Comparison of ENCODE assay signal across 8 mouse cellular contexts in the genomic region with DNA sequence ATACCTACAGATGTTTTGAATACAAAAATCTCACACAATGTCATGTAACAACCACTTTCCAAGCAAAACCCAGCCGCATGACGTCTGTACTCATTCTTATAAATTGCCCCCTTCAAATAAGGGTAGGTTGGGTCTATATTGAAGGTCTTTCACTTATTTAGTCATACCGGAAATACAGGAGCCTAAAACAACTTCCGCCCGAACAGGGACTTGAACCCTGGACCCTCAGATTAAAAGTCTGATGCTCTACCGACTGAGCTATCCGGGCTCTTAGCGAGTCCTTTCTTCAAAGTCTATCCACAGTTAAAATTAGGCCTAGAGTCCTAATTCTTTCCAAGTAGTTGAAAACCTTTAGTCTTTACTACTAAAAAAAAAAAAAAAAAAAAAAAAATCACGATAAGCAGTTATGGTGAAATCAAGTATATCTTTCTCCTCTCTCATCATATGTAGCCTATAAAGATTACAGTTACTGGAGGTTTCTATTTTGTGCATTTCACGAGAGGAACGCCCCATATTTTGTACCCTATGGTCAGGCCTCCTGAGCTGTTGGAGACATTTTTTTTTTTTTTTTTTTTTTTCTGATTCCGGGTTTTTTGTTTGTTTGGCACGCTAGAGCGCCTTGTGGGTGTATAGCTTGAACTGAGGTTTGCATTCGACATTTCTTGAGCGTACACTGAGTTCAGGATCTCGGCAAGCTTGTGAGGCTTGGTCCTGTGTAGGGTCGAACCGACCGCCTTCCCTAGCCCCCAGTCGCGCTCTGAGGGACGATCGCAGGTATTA. TPM values are rescaled to one million over a fixed set of nuclear protein-coding genes. Genes with fewer than 3 reads are reported as not detected.
DNase-seq lines count a peak whose midpoint lies in the region; ATAC-seq lines count a peak whose summit lies in the region.

No protein-coding gene starts in this region.

- peak; percentile 84 for DNase-seq in layer of hippocampus, adult 11-12 months (ENCODE audit: low spot score)
- DNase-seq in layer of hippocampus, adult 9-10 months (ENCODE audit: low spot score), result no peak
- DNase-seq in cerebellum, postnatal 25 days, result peak; percentile 75 to 78
- peak; percentile 44 for DNase-seq in gastrocnemius, postnatal 14 days
- DNase-seq in intestine, embryonic 14.5 days (ENCODE audit: low spot score), result peak; percentile 88
- DNase-seq in left cerebral cortex, postnatal 36 days (ENCODE audit: low spot score in 2 of 2), result peak; percentile 74 to 81
- DNase-seq in midbrain, embryonic 10.5 days (ENCODE audit: low spot score), result peak; percentile 75
- DNase-seq in spleen, adult 12 weeks (ENCODE audit: low spot score), result peak; percentile 67

- H3K4me1 ChIP-seq in intestine, embryonic 14.5 days (replicated peaks; ENCODE audit: control insufficient read depth, insufficient read depth, low read length), result peaks cover 4% of the 10 kb centered on the region
- peaks cover 31% of the 10 kb centered on the region for H3K4me1 ChIP-seq in midbrain, embryonic 10.5 days

- H3K4me2 ChIP-seq in intestine, embryonic 14.5 days (ENCODE audit: low read length), result peak overlapping the region; percentile 65

- H3K9me3 ChIP-seq in intestine, embryonic 14.5 days (ENCODE audit: control insufficient read depth, low read length), result no peaks in the 10 kb centered on the region
- H3K9me3 ChIP-seq in midbrain, embryonic 10.5 days (replicated peaks), result no peaks in the 10 kb centered on the region

- intact Hi-C loops in gastrocnemius, postnatal 14 days (cut with DNase I; ENCODE audit: low total_unique reads), result loop anchor here (5.0 kb wide), 1 partner anchor 232 kb away; no protein-coding TSS in a partner anchor
- intact Hi-C loops in left cerebral cortex, postnatal 36 days (cut with DNase I), result loop anchor here (5.0 to 10.0 kb wide), 5 partner anchors 42 to 788 kb away; partner anchors contain the start of genes Dtx4, Gm4952, Lpxn and Mrpl16

- H3K36me3 ChIP-seq in intestine, embryonic 14.5 days (ENCODE audit: control insufficient read depth, insufficient read depth, low read length), result no peaks in the 10 kb centered on the region
- H3K36me3 ChIP-seq in midbrain, embryonic 10.5 days, result no peaks in the 10 kb centered on the region

- H3K27ac ChIP-seq in intestine, embryonic 14.5 days (ENCODE audit: low read depth), result peak overlapping the region; percentile 94
- peak overlapping the region; percentile 93 for H3K27ac ChIP-seq in midbrain, embryonic 10.5 days (replicated peaks)

- ATAC-seq in intestine, embryonic 14.5 days (replicated peaks; ENCODE audit: low FRiP score, low TSS enrichment, low read depth), result peak; percentile 26

- H3K9ac ChIP-seq in intestine, embryonic 14.5 days (ENCODE audit: low read length), result peak overlapping the region; percentile 81

- 2% methylated on average over 24 of the region's 24 CpGs for WGBS in intestine, embryonic 14.5 days
- WGBS in midbrain, embryonic 10.5 days, result under 1% methylated on average over 24 of the region's 24 CpGs

- H3K27me3 ChIP-seq in intestine, embryonic 14.5 days (replicated peaks; ENCODE audit: control insufficient read depth, insufficient read depth, low read length), result no peaks in the 10 kb centered on the region
- no peaks in the 10 kb centered on the region; the same call in 1 of the 2 replicates for H3K27me3 ChIP-seq in midbrain, embryonic 10.5 days (ENCODE audit: low read depth, poor library complexity, severe bottlenecking)

- H3K4me3 ChIP-seq in intestine, embryonic 14.5 days (ENCODE audit: low read depth, low read length), result peak overlapping the region; percentile 80
- H3K4me3 ChIP-seq in midbrain, embryonic 10.5 days, result peak overlapping the region; percentile 66

RNA-seq across cellular contexts. Expression of gene Olfr1423, which starts 31.4 kb away (rescaled TPM):
- total RNA-seq in gastrocnemius, postnatal 14 days (2021), result not detected
- not detected in 2 replicates for polyA plus RNA-seq in intestine, embryonic 14.5 days (2014; fragmentation: Nextera tagmentation; extraction: Ambion mirVana)
- total RNA-seq in left cerebral cortex, postnatal 36 days (2021), result not detected
- polyA plus RNA-seq in midbrain, embryonic 10.5 days (2016; fragmentation: Nextera tagmentation; extraction: Ambion mirVana), result 0.02 TPM in 1 of 2 replicates, not detected in the other

RNA-seq across cellular contexts. Expression of gene Osbp, which starts 44.0 kb away (rescaled TPM):
- total RNA-seq in gastrocnemius, postnatal 14 days (2021), result 10 to 100 TPM; 70.8 to 71.5 TPM
- polyA plus RNA-seq in intestine, embryonic 14.5 days (2014; fragmentation: Nextera tagmentation; extraction: Ambion mirVana), result 8.8 and 9.0 TPM in 2 replicates
- 10 to 100 TPM; 55.5 to 59.1 TPM for total RNA-seq in left cerebral cortex, postnatal 36 days (2021)
- 2.7 and 2.9 TPM in 2 replicates for polyA plus RNA-seq in midbrain, embryonic 10.5 days (2016; fragmentation: Nextera tagmentation; extraction: Ambion mirVana)

RNA-seq across cellular contexts. Expression of gene Olfr1424, which starts 52.8 kb away (rescaled TPM):
- total RNA-seq in gastrocnemius, postnatal 14 days (2021), result not detected
- 0.12 TPM in 1 of 2 replicates, not detected in the other for polyA plus RNA-seq in intestine, embryonic 14.5 days (2014; fragmentation: Nextera tagmentation; extraction: Ambion mirVana)
- not detected for total RNA-seq in left cerebral cortex, postnatal 36 days (2021)
- polyA plus RNA-seq in midbrain, embryonic 10.5 days (2016; fragmentation: Nextera tagmentation; extraction: Ambion mirVana), result not detected in 2 replicates
